Mouse (Mus musculus): Measurements from ENCODE around the gene Mcl1. TPM values are rescaled to one million over a fixed set of nuclear protein-coding genes. Genes with fewer than 3 reads are reported as not detected.

Gene Mcl1
- total and polyA plus RNA-seq, 2 experiments from 2014 or later, result 42.8 to 105 TPM

DNA sequence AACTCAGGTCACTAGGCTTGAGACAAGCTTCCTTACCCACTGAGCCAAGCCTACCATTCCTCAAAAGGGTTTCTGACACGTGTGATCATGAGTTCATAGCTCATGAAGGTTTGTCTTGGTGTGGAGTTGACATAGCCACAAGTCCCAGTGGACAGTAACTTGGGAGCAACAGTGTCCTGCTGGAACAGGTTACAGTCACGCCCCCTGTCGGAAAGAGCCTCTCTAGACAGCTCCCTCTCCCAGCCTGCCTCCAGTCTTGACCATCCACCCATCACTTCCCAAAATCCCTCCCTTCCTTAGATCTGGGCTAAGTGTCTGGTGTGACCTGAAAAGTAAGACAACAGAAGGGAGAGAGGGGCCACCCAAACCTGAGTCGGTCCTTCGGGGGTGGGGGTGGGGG, 24.3 kb downstream of the Mcl1 start:
- ATAC-seq (ENCODE audit: low FRiP score) (no peak), DNase-seq (ENCODE audit: low spot score) (no peak)
- no peaks in the 10 kb centered on the region for H3K36me3 ChIP-seq (ENCODE audit: insufficient read depth, low read length)
- TF ChIP-seq CTCF (IDR thresholded peaks at IDR 0.05), result no peak
- peaks cover 3% of the 10 kb centered on the region; the same call in 1 of the 2 replicates for H3K4me1 ChIP-seq (ENCODE audit: insufficient read depth, low read length)
- no peak overlapping the region for H3K4me3 ChIP-seq (ENCODE audit: low read depth, low read length)
- no peaks in the 10 kb centered on the region for H3K9me3 ChIP-seq (ENCODE audit: low read length)
- no peak overlapping the region for H3K9ac ChIP-seq (replicated peaks; ENCODE audit: low read length, poor library complexity, severe bottlenecking)
- no peak overlapping the region for H3K27ac ChIP-seq (ENCODE audit: low read depth, low read length)
- H3K4me2 ChIP-seq (ENCODE audit: low read depth, low read length, poor library complexity, severe bottlenecking), result no peak overlapping the region
- 68% methylated on average over 5 of the region's 5 CpGs for WGBS
- no peaks in the 10 kb centered on the region for H3K27me3 ChIP-seq (ENCODE audit: insufficient read depth, low read length)

DNA sequence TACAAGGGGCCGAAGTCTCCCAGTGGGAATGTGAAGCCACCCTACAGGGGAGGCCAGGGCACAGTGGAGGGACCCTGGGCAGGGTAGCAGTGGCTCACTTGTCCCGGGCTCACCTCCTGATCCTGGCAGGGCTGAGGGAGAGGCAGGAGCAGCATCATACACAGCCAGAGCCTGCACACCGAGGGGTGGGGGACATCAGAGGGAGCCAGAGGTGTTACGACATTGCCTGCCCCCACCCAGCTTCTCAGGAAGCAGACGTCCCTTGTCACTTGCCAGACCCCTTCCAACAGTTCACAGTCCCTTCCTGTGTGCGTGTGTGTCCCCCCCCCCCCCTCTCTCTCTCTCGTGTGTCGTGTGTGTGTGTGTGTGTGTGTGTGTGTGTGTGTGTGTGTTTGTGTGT, 26.3 kb downstream of the Mcl1 start:
- no peak for TF ChIP-seq CTCF (IDR thresholded peaks at IDR 0.05)
- Histone ChIP-seq H3K9ac (replicated peaks; ENCODE audit: low read length, poor library complexity, severe bottlenecking) (no peak overlapping the region), H3K36me3 (ENCODE audit: insufficient read depth, low read length) (no peaks in the 10 kb centered on the region), H3K4me2 (ENCODE audit: low read depth, low read length, poor library complexity, severe bottlenecking) (no peak overlapping the region), H3K4me3 (ENCODE audit: low read depth, low read length) (no peak overlapping the region), H3K9me3 (ENCODE audit: low read length) (no peaks in the 10 kb centered on the region), H3K27me3 (ENCODE audit: insufficient read depth, low read length) (no peaks in the 10 kb centered on the region), H3K27ac (ENCODE audit: low read depth, low read length) (no peak overlapping the region), H3K4me1 (ENCODE audit: insufficient read depth, low read length) (peaks cover 5% of the 10 kb centered on the region; the same call in 1 of the 2 replicates)
- DNase-seq (ENCODE audit: low spot score), result no peak
- 68% methylated on average over 7 of the region's 8 CpGs for WGBS
- no peak for ATAC-seq (ENCODE audit: low FRiP score)

DNA sequence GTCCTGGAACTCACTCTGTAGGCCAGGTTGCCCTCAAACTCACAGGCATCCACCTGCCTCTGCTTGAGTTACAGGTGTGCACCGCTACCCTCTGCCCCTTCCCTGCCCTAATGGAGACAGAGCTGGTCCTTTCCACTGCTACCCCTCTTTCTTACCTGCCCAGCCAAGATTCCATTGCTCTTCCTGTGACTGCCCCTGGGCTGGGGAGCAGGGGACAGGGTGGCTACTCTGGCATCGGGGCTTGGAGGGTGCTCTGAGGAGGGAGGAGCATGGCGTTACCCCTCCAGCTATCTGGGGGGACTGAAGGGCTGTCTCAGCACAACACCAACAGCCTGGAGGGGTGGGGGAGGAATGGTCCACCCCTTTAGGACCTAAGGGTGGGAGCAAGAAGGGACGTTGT, 26.7 kb downstream of the Mcl1 start:
- H3K4me1 ChIP-seq (ENCODE audit: insufficient read depth, low read length), result peaks cover 5% of the 10 kb centered on the region; the same call in 1 of the 2 replicates
- H3K4me2 ChIP-seq (ENCODE audit: low read depth, low read length, poor library complexity, severe bottlenecking), result no peak overlapping the region
- no peaks in the 10 kb centered on the region for H3K27me3 ChIP-seq (ENCODE audit: insufficient read depth, low read length)
- no peak for TF ChIP-seq CTCF (IDR thresholded peaks at IDR 0.05)
- no peak overlapping the region for H3K27ac ChIP-seq (ENCODE audit: low read depth, low read length)
- H3K36me3 ChIP-seq (ENCODE audit: insufficient read depth, low read length), result no peaks in the 10 kb centered on the region
- 85% methylated on average over 4 of the region's 4 CpGs for WGBS
- no peak for DNase-seq (ENCODE audit: low spot score)
- H3K9ac ChIP-seq (replicated peaks; ENCODE audit: low read length, poor library complexity, severe bottlenecking), result no peak overlapping the region
- ATAC-seq (ENCODE audit: low FRiP score), result no peak
- H3K4me3 ChIP-seq (ENCODE audit: low read depth, low read length), result no peak overlapping the region
- H3K9me3 ChIP-seq (ENCODE audit: low read length), result no peaks in the 10 kb centered on the region

DNA sequence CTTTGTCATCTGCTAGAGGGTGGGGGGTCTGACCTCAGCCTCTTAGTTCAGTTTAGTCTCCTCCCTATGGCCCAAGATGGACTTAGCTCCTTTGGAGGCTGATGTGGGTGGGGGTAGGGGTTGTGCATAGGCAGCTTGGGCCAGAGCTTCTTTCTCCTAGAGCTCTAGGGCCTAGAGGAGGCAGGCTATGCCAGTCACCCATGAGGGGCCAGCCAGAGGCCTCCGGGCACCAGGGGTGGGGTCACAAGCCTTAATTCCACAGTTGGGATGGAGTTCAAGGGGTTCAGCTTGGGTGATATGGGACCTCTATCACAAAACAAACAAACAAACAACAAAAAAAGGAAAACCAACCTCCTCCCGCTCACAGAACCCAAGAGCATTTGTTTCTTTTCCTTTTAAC, 27.1 kb downstream of the Mcl1 start:
- ATAC-seq (ENCODE audit: low FRiP score) (no peak), DNase-seq (ENCODE audit: low spot score) (no peak)
- Histone ChIP-seq H3K9ac (replicated peaks; ENCODE audit: low read length, poor library complexity, severe bottlenecking) (no peak overlapping the region), H3K27ac (ENCODE audit: low read depth, low read length) (no peak overlapping the region), H3K4me3 (ENCODE audit: low read depth, low read length) (no peak overlapping the region), H3K36me3 (ENCODE audit: insufficient read depth, low read length) (no peaks in the 10 kb centered on the region), H3K4me1 (ENCODE audit: insufficient read depth, low read length) (peaks cover 5% of the 10 kb centered on the region; the same call in 1 of the 2 replicates), H3K9me3 (ENCODE audit: low read length) (no peaks in the 10 kb centered on the region), H3K4me2 (ENCODE audit: low read depth, low read length, poor library complexity, severe bottlenecking) (no peak overlapping the region), H3K27me3 (ENCODE audit: insufficient read depth, low read length) (no peaks in the 10 kb centered on the region)
- 67% methylated on average over 2 of the region's 2 CpGs for WGBS
- TF ChIP-seq CTCF (IDR thresholded peaks at IDR 0.05), result no peak

DNA sequence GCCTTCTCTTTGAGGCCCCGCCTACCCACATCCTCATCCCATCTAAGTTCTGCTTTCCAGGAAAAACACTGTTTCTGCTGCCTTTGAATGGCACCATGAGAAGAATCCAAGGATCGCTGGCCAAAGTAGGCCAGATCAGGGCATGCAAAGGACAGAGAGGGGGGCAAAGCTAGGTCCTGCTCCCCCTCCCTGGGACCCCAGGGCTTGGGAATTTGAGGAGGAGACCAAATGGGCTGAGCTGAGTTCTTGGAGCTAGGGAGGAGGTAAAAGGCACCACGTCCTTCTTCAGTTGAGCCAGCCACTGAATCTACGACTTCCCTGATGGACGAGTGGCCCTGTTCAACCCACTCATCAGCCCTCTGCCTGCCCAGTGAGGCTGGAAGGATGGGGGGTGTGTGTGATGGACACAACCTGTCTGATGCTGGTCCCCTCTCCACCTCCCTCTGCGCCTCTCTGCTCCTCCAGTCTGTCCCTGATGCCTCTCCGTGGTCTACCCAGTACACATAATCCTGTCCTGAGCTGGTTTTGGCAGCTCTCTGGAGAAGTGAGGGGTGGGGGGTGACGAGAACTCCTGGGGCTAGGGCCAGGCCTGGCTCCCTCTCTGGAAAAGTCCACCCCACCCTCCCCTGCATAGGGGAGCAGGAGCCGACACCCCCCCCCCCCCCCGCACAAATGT, 28.0 kb downstream of the Mcl1 start:
- Histone ChIP-seq H3K36me3 (ENCODE audit: insufficient read depth, low read length) (no peaks in the 10 kb centered on the region), H3K27me3 (ENCODE audit: insufficient read depth, low read length) (no peaks in the 10 kb centered on the region), H3K27ac (ENCODE audit: low read depth, low read length) (no peak overlapping the region), H3K9me3 (ENCODE audit: low read length) (no peaks in the 10 kb centered on the region), H3K9ac (replicated peaks; ENCODE audit: low read length, poor library complexity, severe bottlenecking) (no peak overlapping the region), H3K4me1 (ENCODE audit: insufficient read depth, low read length) (peaks cover 5% of the 10 kb centered on the region; the same call in 1 of the 2 replicates), H3K4me2 (ENCODE audit: low read depth, low read length, poor library complexity, severe bottlenecking) (peak overlapping the region; percentile 92; the same call in 1 of the 2 replicates), H3K4me3 (ENCODE audit: low read depth, low read length) (no peak overlapping the region)
- WGBS, result 53% methylated on average over 9 of the region's 10 CpGs
- DNase-seq (ENCODE audit: low spot score) (no peak), ATAC-seq (ENCODE audit: low FRiP score) (no peak)
- no peak for TF ChIP-seq CTCF (IDR thresholded peaks at IDR 0.05)

DNA sequence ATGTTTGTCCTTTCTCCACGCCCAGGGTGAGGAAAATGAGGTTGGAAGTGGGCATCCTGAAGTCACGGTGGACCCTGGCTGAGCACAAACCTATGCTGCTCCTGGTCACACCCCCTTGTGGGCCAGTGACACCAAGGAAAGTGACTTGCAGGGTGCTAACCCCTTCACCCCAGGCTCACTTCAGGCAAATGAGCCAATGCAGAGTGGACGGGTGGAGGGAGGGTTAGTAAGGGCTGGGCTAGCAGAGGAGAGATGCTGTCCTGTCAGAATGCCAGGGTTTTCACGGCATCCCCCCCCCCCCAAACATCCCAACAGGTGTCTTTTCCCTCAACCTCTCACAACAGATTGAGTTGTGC, 28.6 kb downstream of the Mcl1 start:
- TF ChIP-seq CTCF (IDR thresholded peaks at IDR 0.05), result no peak
- peaks cover 5% of the 10 kb centered on the region; the same call in 1 of the 2 replicates for H3K4me1 ChIP-seq (ENCODE audit: insufficient read depth, low read length)
- no peak overlapping the region for H3K27ac ChIP-seq (ENCODE audit: low read depth, low read length)
- WGBS, result 20% methylated on average over 4 of the region's 4 CpGs
- no peaks in the 10 kb centered on the region for H3K9me3 ChIP-seq (ENCODE audit: low read length)
- peak overlapping the region; percentile 42 for H3K4me3 ChIP-seq (ENCODE audit: low read depth, low read length)
- H3K9ac ChIP-seq (replicated peaks; ENCODE audit: low read length, poor library complexity, severe bottlenecking), result peak overlapping the region; percentile 42; the same call in 1 of the 2 replicates
- ATAC-seq (ENCODE audit: low FRiP score) (peak; percentile 29; the same call in 1 of the 2 replicates), DNase-seq (ENCODE audit: low spot score) (no peak)
- peak overlapping the region; percentile 92 for H3K4me2 ChIP-seq (ENCODE audit: low read depth, low read length, poor library complexity, severe bottlenecking)
- no peaks in the 10 kb centered on the region for H3K36me3 ChIP-seq (ENCODE audit: insufficient read depth, low read length)
- no peaks in the 10 kb centered on the region for H3K27me3 ChIP-seq (ENCODE audit: insufficient read depth, low read length)

All from midbrain, postnatal 0 days (tissue).